Mouse (Mus musculus) kidney, adult 2 months (tissue): ENCODE data around the gene Zbtb20. TPM values are rescaled to one million over a fixed set of nuclear protein-coding genes. Genes with fewer than 3 reads are reported as not detected.

ENCODE experiments used
- DNase-seq: peaks from one replicate; pipeline ENCODE4 v3.0.0; 2021
- H3K27ac ChIP-seq: fragments of 200-500 bp; 2 replicates; pipeline ENCODE4 v1.5.1; 2012; ENCODE audit warnings: low read depth, low read length, control low read depth, inconsistent platforms; ENCODE audit not compliant: insufficient read depth
- H3K27me3 ChIP-seq: fragments of 200-500 bp; replicated peaks from 2 replicates; pipeline ENCODE4 v1.6.1; 2012; ENCODE audit warnings: mild to moderate bottlenecking, moderate library complexity, low read length, inconsistent platforms; ENCODE audit not compliant: control insufficient read depth, insufficient read depth
- H3K36me3 ChIP-seq: fragments of 200-500 bp; 2 replicates; pipeline ENCODE4 v1.6.1; 2012; ENCODE audit warnings: mild to moderate bottlenecking, moderate library complexity, low read length, inconsistent platforms; ENCODE audit not compliant: control insufficient read depth, insufficient read depth
- H3K4me1 ChIP-seq: fragments of 200-500 bp; 2 replicates; pipeline ENCODE4 v1.6.1; 2011; ENCODE audit warnings: low read length; ENCODE audit not compliant: control insufficient read depth, insufficient read depth
- H3K4me3 ChIP-seq: fragments of 200-500 bp; 2 replicates; pipeline ENCODE4 v1.5.1; 2011; ENCODE audit warnings: mild to moderate bottlenecking, low read depth, low read length, control low read depth; ENCODE audit not compliant: insufficient read depth
- CTCF ChIP-seq: fragments of 200-500 bp; conservative IDR thresholded peaks from 2 replicates; pipeline ENCODE4 v1.5.1; 2011; ENCODE audit warnings: low read depth, mild to moderate bottlenecking, control low read depth, low read length, moderate library complexity, mixed read lengths; ENCODE audit not compliant: insufficient read depth, insufficient read length
- POLR2A ChIP-seq: fragments of 200-500 bp; IDR thresholded peaks from one replicate; pipeline ENCODE4 v1.6.1; 2011; ENCODE audit warnings: low read depth, low read length, control low read depth
- WGBS: fragments of 180-500 bp; shearing (Covaris S2); methylation state at CpG from one replicate; pipeline ENCODE4 v1.1.7; 2018; 5-methylcytosine and 5-hydroxymethylcytosine counted together
- polyA plus RNA-seq: library from polyadenylated mRNA; depleted of rRNA; stranded (reverse); fragments of >200 nt; gene quantifications from 2 replicates; pipeline ENCODE4 v1.2.3, GENCODE M21; 2012

Zbtb20 gene
- polyA plus RNA-seq, 1 experiment = 25.1 TPM

DNA sequence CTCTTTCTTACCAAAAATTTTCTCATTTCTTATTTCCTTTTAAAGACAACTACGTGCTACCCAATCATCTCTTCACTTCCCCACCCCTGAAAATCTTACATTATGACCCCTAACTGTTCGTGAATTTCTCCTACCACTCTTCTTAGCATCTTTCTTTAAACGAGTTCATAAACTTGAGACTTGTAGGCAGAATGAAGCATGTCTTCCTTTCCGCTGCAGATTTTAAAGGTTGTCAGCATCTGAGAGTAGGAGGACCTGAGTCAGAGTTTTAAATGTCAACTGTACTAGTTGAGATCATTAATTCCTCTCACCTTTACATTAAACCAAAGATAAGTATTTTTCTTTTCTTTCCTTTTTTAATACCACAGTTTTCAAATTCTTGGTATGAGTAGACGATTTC is 753.0 kb downstream of the Zbtb20 start:
- H3K4me1 ChIP-seq = no peaks in the 10 kb centered on the region
- 78% methylated on average over 5 of the region's 5 CpGs for WGBS
- DNase-seq = no peak
- no peaks in the 10 kb centered on the region for H3K27me3 ChIP-seq
- TF ChIP-seq CTCF (no peak), POLR2A (no peak)
- H3K36me3 ChIP-seq = peaks cover 9% of the 10 kb centered on the region; the same call in 1 of the 2 replicates
- H3K27ac ChIP-seq = no peak overlapping the region
- H3K4me3 ChIP-seq = no peak overlapping the region

DNA sequence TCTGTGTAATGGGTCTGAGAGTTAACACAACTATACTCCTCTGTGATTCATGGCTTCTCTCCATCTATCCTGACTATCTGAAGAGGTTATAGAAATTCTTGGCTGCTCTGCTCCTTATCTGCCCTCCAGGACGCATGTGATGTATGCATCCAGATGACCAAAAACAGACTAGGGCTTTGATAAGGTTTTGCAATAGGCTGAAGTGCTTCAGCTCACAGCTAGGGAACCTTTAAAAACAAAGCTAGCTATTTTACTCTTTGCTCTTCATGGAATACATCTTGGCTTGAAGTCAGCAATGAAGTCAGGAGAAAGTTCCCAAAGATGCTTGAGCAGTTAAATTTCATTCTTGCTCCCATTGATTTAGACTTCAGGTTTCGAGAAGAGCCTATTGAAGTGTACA is 756.1 kb downstream of the Zbtb20 start:
- 99% methylated on average over 2 of the region's 2 CpGs for WGBS
- TF ChIP-seq CTCF (no peak), POLR2A (no peak)
- H3K27me3 ChIP-seq = no peaks in the 10 kb centered on the region
- no peak for DNase-seq
- peaks cover 9% of the 10 kb centered on the region; the same call in 1 of the 2 replicates for H3K36me3 ChIP-seq
- H3K27ac ChIP-seq = no peak overlapping the region
- no peaks in the 10 kb centered on the region for H3K4me1 ChIP-seq
- H3K4me3 ChIP-seq = no peak overlapping the region

DNA sequence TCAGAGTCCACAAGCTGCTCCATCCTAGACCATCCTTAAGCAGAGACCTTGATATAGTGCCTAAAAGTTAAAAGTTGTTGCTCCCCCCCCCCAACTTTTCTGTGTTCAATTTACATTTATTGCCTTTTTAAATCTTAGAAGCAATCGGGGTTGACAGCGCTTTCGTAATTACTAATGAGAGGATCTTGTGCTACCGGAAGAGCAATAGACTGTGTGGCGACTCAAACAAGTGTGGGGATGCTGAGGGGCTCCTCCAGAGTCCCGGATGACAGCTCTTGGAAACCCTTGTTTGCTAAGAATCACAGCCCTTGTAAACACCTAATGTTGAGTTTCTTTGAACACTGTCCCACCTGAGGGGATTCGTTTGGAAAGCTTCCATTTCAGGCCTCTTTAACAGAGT is 758.4 kb downstream of the Zbtb20 start:
- DNase-seq = no peak
- Histone ChIP-seq H3K27me3 (no peaks in the 10 kb centered on the region), H3K36me3 (peaks cover 5% of the 10 kb centered on the region; the same call in 1 of the 2 replicates), H3K4me1 (no peaks in the 10 kb centered on the region), H3K27ac (no peak overlapping the region), H3K4me3 (no peak overlapping the region)
- 90% methylated on average over 7 of the region's 7 CpGs for WGBS
- TF ChIP-seq CTCF (no peak), POLR2A (no peak)

- no peaks in the 10 kb centered on the region; the same call in 1 of the 2 replicates for H3K36me3 ChIP-seq
- WGBS = 94% methylated on average over 8 of the region's 8 CpGs
- H3K4me1 ChIP-seq = no peaks in the 10 kb centered on the region
- H3K27ac ChIP-seq = no peak overlapping the region
- no peak overlapping the region for H3K4me3 ChIP-seq
- H3K27me3 ChIP-seq = no peaks in the 10 kb centered on the region
- DNase-seq = no peak
- TF ChIP-seq CTCF (no peak), POLR2A (no peak)
These were observed 761.6 kb downstream of the Zbtb20 start for GRCm38 (mm10) chr16:43637241-43637640.

GRCm38 (mm10) chr16:43638406-43639049 is 762.8 kb downstream of the Zbtb20 start:
- Histone ChIP-seq H3K27me3 (no peaks in the 10 kb centered on the region), H3K4me1 (no peaks in the 10 kb centered on the region), H3K4me3 (no peak overlapping the region), H3K36me3 (no peaks in the 10 kb centered on the region; the same call in 1 of the 2 replicates), H3K27ac (no peak overlapping the region)
- 75% methylated on average over 21 of the region's 21 CpGs for WGBS
- TF ChIP-seq POLR2A = no peak
- no peak for TF ChIP-seq CTCF
- no peak for DNase-seq

DNA sequence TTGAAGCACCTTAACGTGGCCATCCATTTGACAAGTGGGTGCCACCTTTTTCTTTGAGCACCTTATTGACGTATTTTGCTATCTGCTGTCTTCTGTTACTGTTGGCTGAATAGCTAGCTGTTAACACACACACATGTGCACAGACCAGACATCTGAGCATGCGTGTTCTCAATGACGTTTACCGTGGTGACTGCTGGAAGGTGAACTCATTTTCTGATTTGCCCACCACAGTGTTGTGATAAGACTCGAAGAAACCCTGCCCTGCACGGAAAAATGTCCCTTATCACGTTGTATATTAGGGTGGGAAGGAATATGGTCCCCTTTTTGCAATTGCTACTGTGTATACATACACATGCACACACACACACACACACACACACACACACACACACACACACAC is 765.5 kb downstream of the Zbtb20 start:
- WGBS = 86% methylated on average over 8 of the region's 8 CpGs

DNA sequence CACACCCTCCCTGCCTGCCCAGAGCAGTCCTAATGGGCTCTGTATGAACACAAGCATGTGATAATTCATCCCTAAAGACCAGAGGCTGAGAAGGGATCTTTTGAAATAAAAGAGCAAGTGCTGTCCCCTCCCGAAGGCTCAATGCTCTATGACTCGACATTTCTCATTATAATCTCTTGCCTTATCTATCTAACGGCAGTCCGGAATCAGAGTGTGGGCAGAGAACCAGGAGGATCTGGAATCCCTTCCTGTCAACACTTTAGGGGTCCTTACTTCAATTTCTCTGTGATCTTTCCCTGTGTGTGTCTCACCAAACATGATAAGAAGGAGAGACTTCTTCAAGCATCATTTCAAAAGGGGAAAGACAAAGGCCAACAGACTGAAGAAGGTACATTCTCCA is 770.2 kb downstream of the Zbtb20 start:
- no peak overlapping the region for H3K27ac ChIP-seq
- H3K36me3 ChIP-seq = no peaks in the 10 kb centered on the region; the same call in 1 of the 2 replicates
- TF ChIP-seq CTCF = no peak
- H3K27me3 ChIP-seq = no peaks in the 10 kb centered on the region
- no peak overlapping the region for H3K4me3 ChIP-seq
- DNase-seq = no peak
- H3K4me1 ChIP-seq = no peaks in the 10 kb centered on the region
- 84% methylated on average over 4 of the region's 4 CpGs for WGBS

More for the DNA sequence above, 765.5 kb downstream of the Zbtb20 start:
- no peak for DNase-seq
- Histone ChIP-seq H3K36me3 (no peaks in the 10 kb centered on the region; the same call in 1 of the 2 replicates), H3K27me3 (no peaks in the 10 kb centered on the region), H3K4me1 (no peaks in the 10 kb centered on the region), H3K27ac (no peak overlapping the region), H3K4me3 (no peak overlapping the region)
- no peak for TF ChIP-seq POLR2A
- no peak for TF ChIP-seq CTCF
